Mouse (Mus musculus): Measurements from ENCODE around the gene Pnliprp2. TPM values are rescaled to one million over a fixed set of nuclear protein-coding genes. Genes with fewer than 3 reads are reported as not detected.

Gene Pnliprp2
- total and polyA plus RNA-seq, 3 experiments = not detected

GRCm38 (mm10) chr19:58818571-58819415 lies 59.3 kb downstream of the Pnliprp2 start:
- Histone ChIP-seq H3K36me3 (ENCODE audit: control insufficient read depth in 1 of 2, insufficient read depth in 2 of 2, low read length in 2 of 2) (no peaks in the 10 kb centered on the region), H3K9me3 (replicated peaks; ENCODE audit: insufficient read depth, low read length) (no peaks in the 10 kb centered on the region), H3K9ac (ENCODE audit: control insufficient read depth, low read depth, low read length, poor library complexity, severe bottlenecking) (no peak overlapping the region), H3K4me3 (ENCODE audit: control insufficient read depth in 1 of 2, insufficient read depth in 1 of 2, low read depth in 2 of 2, low read length in 2 of 2) (no peak overlapping the region), H3K27me3 (ENCODE audit: control insufficient read depth in 1 of 2, insufficient read depth in 2 of 2, low read length in 2 of 2) (no peaks in the 10 kb centered on the region), H3K4me1 (ENCODE audit: control insufficient read depth in 1 of 2, insufficient read depth in 2 of 2, low read length in 2 of 2) (no peaks in the 10 kb centered on the region), H3K27ac (ENCODE audit: control insufficient read depth, low read depth, low read length) (no peak overlapping the region), H3K79me2 (ENCODE audit: control insufficient read depth, insufficient read depth, low read length, poor library complexity) (no peaks in the 10 kb centered on the region)
- DNase-seq (ENCODE audit: low read depth, low spot score) = no peak
- TF ChIP-seq MAX (IDR thresholded peaks at IDR 0.05; ENCODE audit: low read length) (no peak), JUND (IDR thresholded peaks at IDR 0.05; ENCODE audit: low read depth, low read length) (no peak), E2F4 (IDR thresholded peaks at IDR 0.05; ENCODE audit: borderline replicate concordance, low read depth, low read length) (no peak), TBP (IDR thresholded peaks at IDR 0.05; ENCODE audit: low read depth, low read length) (no peak), POLR2A (IDR thresholded peaks at IDR 0.05; ENCODE audit: control insufficient read depth in 1 of 2, insufficient read depth in 1 of 2, low read depth in 1 of 2, low read length in 2 of 2, poor library complexity in 1 of 2) (no peak), SIN3A (IDR thresholded peaks at IDR 0.05; ENCODE audit: low read length) (no peak), USF2 (IDR thresholded peaks at IDR 0.05; ENCODE audit: borderline replicate concordance in 1 of 2, insufficient read depth in 1 of 2, low read depth in 1 of 2, low read length in 2 of 2) (no peak), CHD1 (IDR thresholded peaks at IDR 0.05; ENCODE audit: low read depth, low read length) (no peak), NELFE (IDR thresholded peaks at IDR 0.05; ENCODE audit: low read depth, low read length) (no peak), ZMIZ1 (IDR thresholded peaks at IDR 0.05; ENCODE audit: low read depth, low read length) (no peak), MYB (IDR thresholded peaks at IDR 0.05; ENCODE audit: low read depth, low read length) (no peak), TCF12 (IDR thresholded peaks at IDR 0.05; ENCODE audit: low read depth, low read length) (no peak), POLR2AphosphoS5 (IDR thresholded peaks at IDR 0.05; ENCODE audit: borderline replicate concordance, low read depth, low read length) (no peak), MEF2A (IDR thresholded peaks at IDR 0.05; ENCODE audit: extremely low read depth, insufficient replicate concordance, low read depth, low read length, poor library complexity, severe bottlenecking) (no peak), USF1 (IDR thresholded peaks at IDR 0.05; ENCODE audit: low read depth, low read length) (no peak), CHD2 (IDR thresholded peaks at IDR 0.05; ENCODE audit: low read length) (no peak), RAD21 (IDR thresholded peaks at IDR 0.05; ENCODE audit: low read depth, low read length) (no peak), ZC3H11A (IDR thresholded peaks at IDR 0.05; ENCODE audit: low read depth, low read length) (no peak)

- TF ChIP-seq USF1 (IDR thresholded peaks at IDR 0.05; ENCODE audit: low read depth, low read length) (no peak), BHLHE40 (IDR thresholded peaks at IDR 0.05; ENCODE audit: borderline replicate concordance, low read depth, low read length) (no peak), NELFE (IDR thresholded peaks at IDR 0.05; ENCODE audit: low read depth, low read length) (no peak), ZC3H11A (IDR thresholded peaks at IDR 0.05; ENCODE audit: low read depth, low read length) (no peak), MAX (IDR thresholded peaks at IDR 0.05; ENCODE audit: low read length) (no peak), RCOR1 (IDR thresholded peaks at IDR 0.05; ENCODE audit: low read depth, low read length) (no peak)
Observed at GRCm38 (mm10) chr19:58822454-58823200, 63.1 kb downstream of the Pnliprp2 start.

More at GRCm38 (mm10) chr19:58822454-58823200, 63.1 kb downstream of the Pnliprp2 start:
- Histone ChIP-seq H3K4me1 (ENCODE audit: control insufficient read depth in 1 of 2, insufficient read depth in 2 of 2, low read length in 2 of 2) (no peaks in the 10 kb centered on the region), H3K27ac (ENCODE audit: control insufficient read depth, low read depth, low read length) (no peak overlapping the region), H3K4me3 (ENCODE audit: control insufficient read depth in 1 of 2, insufficient read depth in 1 of 2, low read depth in 2 of 2, low read length in 2 of 2) (no peak overlapping the region), H3K9me3 (replicated peaks; ENCODE audit: insufficient read depth, low read length) (no peaks in the 10 kb centered on the region), H3K79me2 (ENCODE audit: control insufficient read depth, insufficient read depth, low read length, poor library complexity) (no peaks in the 10 kb centered on the region), H3K9ac (ENCODE audit: control insufficient read depth, low read depth, low read length, poor library complexity, severe bottlenecking) (no peak overlapping the region), H3K27me3 (ENCODE audit: control insufficient read depth in 1 of 2, insufficient read depth in 2 of 2, low read length in 2 of 2) (no peaks in the 10 kb centered on the region), H3K36me3 (ENCODE audit: control insufficient read depth in 1 of 2, insufficient read depth in 2 of 2, low read length in 2 of 2) (no peaks in the 10 kb centered on the region)
- no peak for DNase-seq (ENCODE audit: low read depth, low spot score)
